Mouse (Mus musculus): Measurements from ENCODE around the gene Shisal2b. TPM values are rescaled to one million over a fixed set of nuclear protein-coding genes. Genes with fewer than 3 reads are reported as not detected.

Shisal2b gene
- polyA plus RNA-seq, 1 experiment from 2014 or later, result not detected

Other genes starting within 250 kb of the Shisal2b start
- 7.8 and 7.9 TPM in 2 replicates for gene Srek1ip1, start 71.4 kb downstream of the Shisal2b start, polyA plus RNA-seq (2015; fragmentation: Nextera tagmentation; extraction: Ambion mirVana)
- 7.0 and 7.1 TPM in 2 replicates for gene Cwc27, start 46.8 kb downstream of the Shisal2b start, polyA plus RNA-seq (2015; fragmentation: Nextera tagmentation; extraction: Ambion mirVana)
- 0.29 and 0.31 TPM in 2 replicates for gene Rgs7bp, start 191.0 kb upstream of the Shisal2b start, polyA plus RNA-seq (2015; fragmentation: Nextera tagmentation; extraction: Ambion mirVana)
- not detected in 2 replicates for gene 4933425L06Rik, start 218.2 kb upstream of the Shisal2b start, polyA plus RNA-seq (2015; fragmentation: Nextera tagmentation; extraction: Ambion mirVana)